Mouse (Mus musculus) limb, embryonic 10.5 days (tissue): ENCODE measurements at regions not wholly inside any gene's neighbourhood (a gene's known extent, or its start where the extent isn't known, plus 50 kb on each side); places are given as distances from the start of the nearest gene placed in this dataset.
"Not testable (repeated sequence)": the region's sequence is repeated elsewhere in the genome, so short reads cannot be mapped to it uniquely, and the experiment has no call there.

ENCODE experiments used
- DNase-seq: peaks from one replicate; pipeline ENCODE4 v3.0.0-alpha.2; 2017; ENCODE audit warnings: low spot score
- H3K27ac ChIP-seq: fragments of 300-500 bp; sonication (generic); 2 replicates; pipeline ENCODE4 v1.5.1; 2016; ENCODE audit warnings: mild to moderate bottlenecking
- H3K27me3 ChIP-seq: fragments of 300-500 bp; sonication (generic); 2 replicates; pipeline ENCODE4 v1.6.1; 2016; ENCODE audit warnings: low read depth, mild to moderate bottlenecking; ENCODE audit not compliant: poor library complexity, severe bottlenecking
- H3K36me3 ChIP-seq: fragments of 300-500 bp; sonication (generic); 2 replicates; pipeline ENCODE4 v1.6.1; 2016; ENCODE audit warnings: mild to moderate bottlenecking, moderate library complexity
- H3K4me1 ChIP-seq: fragments of 300-500 bp; sonication (generic); 2 replicates; pipeline ENCODE4 v1.6.1; 2016
- H3K4me3 ChIP-seq: fragments of 300-500 bp; sonication (generic); 2 replicates; pipeline ENCODE4 v1.5.1; 2016; ENCODE audit warnings: mild to moderate bottlenecking, moderate library complexity
- H3K9me3 ChIP-seq: fragments of 300-500 bp; sonication (generic); replicated peaks from 2 replicates; pipeline ENCODE4 v1.6.1; 2016; ENCODE audit warnings: mild to moderate bottlenecking
- WGBS: fragments of 180-500 bp; shearing (Covaris S2); methylation state at CpG from one replicate; pipeline ENCODE4 v1.1.7; 2016; 5-methylcytosine and 5-hydroxymethylcytosine counted together

DNA sequence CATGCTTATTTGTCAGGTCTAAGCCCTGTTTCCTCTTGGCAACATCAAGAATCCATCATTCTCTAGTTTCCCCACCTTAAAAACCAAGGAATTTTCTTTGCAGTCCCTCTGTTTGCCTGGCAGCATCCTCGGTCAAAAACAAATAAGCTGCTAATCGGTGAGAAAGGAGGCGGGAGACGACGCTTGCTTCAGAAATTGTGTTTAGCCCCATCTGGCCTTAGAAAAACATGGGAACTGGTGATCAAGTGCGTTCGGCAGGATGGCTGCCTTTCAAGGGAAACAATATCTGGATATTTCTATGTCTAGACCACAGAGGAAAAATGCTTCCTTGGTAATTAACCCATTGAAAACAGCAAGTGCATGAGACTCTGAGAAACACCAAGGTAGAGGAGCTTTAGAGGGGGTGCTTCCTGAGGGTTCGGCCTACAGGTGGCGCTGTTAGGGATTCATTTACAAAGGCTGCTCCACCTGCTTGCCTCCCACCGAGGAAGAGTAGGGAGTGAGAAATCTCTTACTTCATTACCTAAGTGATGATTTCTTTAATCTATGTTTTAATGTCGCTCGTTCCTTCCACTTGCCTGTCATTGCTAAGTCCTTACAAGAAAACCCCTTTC lies 174.7 kb upstream of the Col8a1 start:
- no peaks in the 10 kb centered on the region for H3K36me3 ChIP-seq
- no peak overlapping the region for H3K27ac ChIP-seq
- 86% methylated on average over 12 of the region's 12 CpGs for WGBS
- H3K9me3 ChIP-seq: no peaks in the 10 kb centered on the region
- DNase-seq: no peak
- no peaks in the 10 kb centered on the region for H3K27me3 ChIP-seq
- no peak overlapping the region for H3K4me3 ChIP-seq
- no peaks in the 10 kb centered on the region for H3K4me1 ChIP-seq

DNA sequence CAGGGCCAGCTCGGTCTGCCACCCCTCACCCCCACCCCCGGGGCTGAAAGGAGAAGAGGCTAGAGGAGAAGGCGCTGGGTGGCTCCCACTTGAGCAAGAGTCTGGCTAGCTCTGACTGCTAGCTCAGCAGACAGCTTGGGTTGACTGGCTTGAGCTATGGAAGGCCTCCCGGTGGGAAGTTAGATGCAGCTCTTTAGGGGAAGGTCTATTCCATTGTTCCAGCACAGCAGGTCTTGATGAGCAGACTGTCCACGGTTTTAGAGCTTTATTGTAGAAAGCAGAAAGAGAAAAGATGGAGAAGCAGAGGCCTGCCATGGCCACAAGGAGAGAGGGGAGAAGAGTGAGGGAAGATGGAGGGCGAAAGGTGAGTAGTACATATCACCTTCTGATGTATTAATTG lies 190.9 kb upstream of the Col8a1 start:
- Histone ChIP-seq H3K4me1 (no peaks in the 10 kb centered on the region), H3K27me3 (no peaks in the 10 kb centered on the region), H3K4me3 (no peak overlapping the region), H3K27ac (peak overlapping the region; percentile 25; the same call in 1 of the 2 replicates), H3K36me3 (no peaks in the 10 kb centered on the region), H3K9me3 (no peaks in the 10 kb centered on the region)
- no peak for DNase-seq
- 65% methylated on average over 6 of the region's 6 CpGs for WGBS

DNA sequence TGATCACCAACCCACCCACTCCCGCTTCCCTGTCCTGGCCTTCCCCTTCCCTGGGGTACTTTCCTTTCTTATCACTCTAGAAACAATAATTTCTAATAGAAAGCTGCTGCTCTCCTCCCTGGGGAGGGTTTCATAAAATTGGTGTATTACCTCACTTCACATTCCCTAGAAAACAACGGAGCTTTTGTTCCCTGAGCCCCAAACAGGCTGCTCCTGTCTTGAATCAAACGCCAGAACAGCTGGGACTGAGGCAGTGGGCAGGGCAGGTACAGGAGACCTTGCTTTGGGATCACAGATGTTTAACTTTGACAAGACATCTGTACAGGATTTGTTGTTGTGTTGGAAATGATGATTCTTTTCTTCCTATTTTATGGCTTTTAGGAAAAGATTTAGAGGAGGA lies 192.8 kb upstream of the Col8a1 start:
- Histone ChIP-seq H3K27me3 (no peaks in the 10 kb centered on the region), H3K4me1 (no peaks in the 10 kb centered on the region), H3K9me3 (no peaks in the 10 kb centered on the region), H3K4me3 (no peak overlapping the region), H3K36me3 (no peaks in the 10 kb centered on the region), H3K27ac (no peak overlapping the region)
- DNase-seq: no peak
- WGBS: 64% methylated on average over 3 of the region's 3 CpGs

DNA sequence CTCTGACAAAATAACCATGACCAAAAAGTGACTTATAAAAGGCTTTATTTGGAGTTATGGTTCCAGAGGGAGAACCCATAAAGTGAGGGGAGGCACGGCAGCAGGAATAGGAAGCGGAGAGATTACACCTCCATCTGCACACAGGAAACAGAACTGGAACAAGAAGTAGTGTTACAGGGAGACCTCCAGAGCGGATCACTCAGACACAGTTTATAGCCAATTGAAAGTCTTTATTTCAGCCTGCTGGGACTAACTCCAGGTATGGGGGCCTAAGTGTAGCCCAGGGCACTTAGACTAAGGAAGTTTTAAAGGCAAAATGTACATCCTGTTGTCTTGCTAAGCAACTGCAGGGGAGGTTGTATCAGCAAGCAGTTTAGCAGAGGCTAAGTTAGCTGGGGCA lies 195.1 kb upstream of the Col8a1 start:
- no peak for DNase-seq
- WGBS: 77% methylated on average over 3 of the region's 3 CpGs
- no peak overlapping the region for H3K4me3 ChIP-seq

DNA sequence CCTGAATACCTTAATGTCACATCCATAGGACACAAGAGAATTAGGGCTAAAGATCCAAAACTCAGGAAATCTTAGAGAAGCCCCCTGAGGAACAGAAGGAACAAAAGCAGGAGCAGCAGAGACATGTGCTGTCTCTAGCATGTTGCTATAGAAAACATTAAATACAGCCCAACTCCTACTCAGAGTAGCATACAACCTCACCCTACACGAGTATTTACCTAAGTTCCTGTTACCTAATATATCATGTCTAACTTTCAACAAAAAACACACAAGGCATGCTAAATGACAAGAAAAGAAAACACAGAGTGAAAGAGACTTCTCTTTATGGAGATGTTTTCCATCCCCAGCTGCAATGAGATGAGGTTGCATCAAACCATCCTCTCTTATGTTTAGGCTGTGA lies 216.4 kb upstream of the Col8a1 start:
- Histone ChIP-seq H3K27ac (no peak overlapping the region), H3K4me3 (no peak overlapping the region), H3K9me3 (no peaks in the 10 kb centered on the region), H3K27me3 (no peaks in the 10 kb centered on the region), H3K4me1 (no peaks in the 10 kb centered on the region), H3K36me3 (no peaks in the 10 kb centered on the region)
- WGBS: 77% methylated on average over 1 of the region's 1 CpGs
- no peak for DNase-seq

More for the DNA sequence above, 195.1 kb upstream of the Col8a1 start:
- H3K9me3 ChIP-seq: no peaks in the 10 kb centered on the region
- no peaks in the 10 kb centered on the region for H3K27me3 ChIP-seq
- H3K4me1 ChIP-seq: no peaks in the 10 kb centered on the region
- H3K27ac ChIP-seq: no peak overlapping the region
- no peaks in the 10 kb centered on the region for H3K36me3 ChIP-seq

DNA sequence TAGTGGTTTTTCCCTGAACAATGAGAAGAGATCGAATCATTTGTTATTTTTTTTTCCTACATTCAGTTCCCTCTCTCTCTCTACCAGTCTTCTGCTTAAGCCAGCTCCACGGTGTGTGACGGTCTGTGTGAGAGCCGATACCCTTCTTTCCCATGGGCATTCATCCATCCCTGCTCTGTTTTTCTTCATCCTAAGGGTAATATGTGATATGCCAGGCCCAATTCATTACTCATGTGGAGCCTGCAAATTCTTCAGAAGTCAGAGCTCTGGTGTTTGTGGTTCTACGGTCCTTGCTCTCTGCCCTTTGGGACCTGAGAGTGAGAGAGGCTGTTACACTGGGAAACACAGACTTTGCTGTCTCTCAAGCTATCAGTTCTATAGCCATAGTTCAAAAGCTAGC lies 229.6 kb upstream of the Col8a1 start:
- whole genome bisulfite sequencing: 76% methylated on average over 5 of the region's 5 CpGs
- Histone ChIP-seq H3K36me3 (no peaks in the 10 kb centered on the region), H3K27ac (no peak overlapping the region), H3K9me3 (no peaks in the 10 kb centered on the region), H3K4me1 (peaks cover 11% of the 10 kb centered on the region; the same call in 1 of the 2 replicates), H3K27me3 (no peaks in the 10 kb centered on the region), H3K4me3 (no peak overlapping the region)
- no peak for DNase-seq

DNA sequence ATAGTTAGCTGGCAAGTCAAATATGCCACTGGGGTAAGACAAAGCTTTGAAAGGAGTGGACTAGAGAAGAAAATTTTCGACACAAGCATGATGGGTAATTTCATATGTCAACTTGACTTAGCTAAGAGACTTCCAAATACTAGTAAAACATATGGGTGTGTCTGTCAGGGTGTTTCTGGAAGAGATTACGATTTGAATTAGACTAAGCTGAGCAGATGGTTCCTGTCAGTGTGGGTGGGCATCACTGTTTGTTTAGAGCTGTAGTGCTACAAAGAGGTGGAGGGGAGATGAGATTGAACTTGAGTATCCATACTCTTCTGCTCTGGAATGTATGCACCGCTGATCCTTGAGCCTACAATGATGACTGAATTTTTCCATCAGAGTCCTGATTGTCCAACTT lies 251.2 kb upstream of the Col8a1 start:
- 85% methylated on average over 3 of the region's 3 CpGs for WGBS

DNA sequence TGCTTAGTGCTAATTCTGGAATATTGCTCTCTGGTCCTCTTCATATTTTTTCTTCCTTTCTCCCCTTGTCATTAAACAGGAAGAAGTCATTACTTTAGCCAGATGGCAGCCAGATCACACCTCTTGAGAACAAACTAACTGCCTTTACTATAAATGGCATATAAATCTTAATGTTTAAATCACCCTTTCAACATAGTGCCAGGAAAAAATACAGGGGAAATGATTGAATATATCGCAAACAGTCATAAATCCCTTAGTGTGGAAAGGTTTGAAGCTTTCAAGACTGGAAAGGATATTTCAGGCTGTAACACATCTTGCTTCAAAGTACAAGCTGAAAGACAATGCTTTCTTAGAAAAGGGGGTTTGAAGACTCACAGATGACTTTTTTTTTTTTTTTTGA lies 259.0 kb upstream of the Col8a1 start:
- no peaks in the 10 kb centered on the region for H3K36me3 ChIP-seq
- 0 out of 2 replicates have a peak, but pooled peaks cover 3% of the 10 kb centered on the region for H3K27me3 ChIP-seq
- H3K4me1 ChIP-seq: 0 out of 2 replicates have a peak, but pooled peaks cover 5% of the 10 kb centered on the region
- no peaks in the 10 kb centered on the region for H3K9me3 ChIP-seq
- H3K27ac ChIP-seq: no peak overlapping the region
- no peak overlapping the region for H3K4me3 ChIP-seq
- DNase-seq: no peak
- WGBS: 31% methylated on average over 1 of the region's 1 CpGs

More for the DNA sequence above, 251.2 kb upstream of the Col8a1 start:
- H3K4me3 ChIP-seq: no peak overlapping the region
- H3K4me1 ChIP-seq: no peaks in the 10 kb centered on the region
- H3K27ac ChIP-seq: no peak overlapping the region
- H3K9me3 ChIP-seq: no peaks in the 10 kb centered on the region
- no peaks in the 10 kb centered on the region for H3K27me3 ChIP-seq
- no peak for DNase-seq
- no peaks in the 10 kb centered on the region for H3K36me3 ChIP-seq

DNA sequence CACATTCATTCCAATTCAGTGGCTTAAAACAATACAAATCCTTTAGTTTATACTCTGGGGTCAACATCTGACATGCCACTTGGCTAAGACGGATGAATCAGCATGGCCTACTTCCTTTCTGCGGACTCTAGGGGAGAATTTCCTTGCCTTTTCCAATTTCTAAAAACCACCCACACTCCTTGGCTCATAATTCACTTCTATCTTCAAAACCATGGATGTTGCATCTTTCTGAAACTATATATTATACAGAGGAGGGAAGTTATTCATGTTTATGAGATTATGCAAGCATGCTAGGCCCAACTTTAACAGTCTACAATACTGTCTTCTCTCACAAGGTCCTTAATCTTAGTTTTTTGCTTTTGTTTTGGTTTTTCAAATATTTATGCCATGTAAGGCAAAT lies 273.0 kb upstream of the Col8a1 start:
- no peak overlapping the region for H3K27ac ChIP-seq

DNA sequence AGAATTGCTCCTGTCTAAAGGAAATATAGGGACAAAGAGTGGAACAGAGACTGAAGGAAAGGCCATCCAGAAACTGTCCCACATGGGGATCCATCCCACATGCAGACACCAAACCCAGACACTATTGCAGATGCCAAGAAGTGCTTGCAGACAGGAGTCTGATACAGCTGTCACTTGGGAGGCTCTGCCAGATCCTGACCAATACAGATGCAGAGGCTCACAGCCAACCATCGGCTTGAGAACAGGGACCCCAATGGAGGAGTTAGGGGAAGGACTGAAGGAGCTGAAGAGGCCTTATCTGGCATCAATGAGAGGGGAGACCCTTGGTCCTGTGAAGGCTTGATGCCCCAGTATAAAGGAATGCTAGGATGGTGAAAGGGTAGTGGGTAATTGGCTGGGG lies 274.0 kb upstream of the Col8a1 start:
- H3K27ac ChIP-seq, H3K36me3 ChIP-seq, DNase-seq, H3K4me3 ChIP-seq, H3K4me1 ChIP-seq, H3K27me3 ChIP-seq, H3K9me3 ChIP-seq: not testable (repeated sequence)
- 73% methylated on average over 1 of the region's 1 CpGs for WGBS

More for the DNA sequence above, 273.0 kb upstream of the Col8a1 start:
- H3K36me3 ChIP-seq: no peaks in the 10 kb centered on the region
- H3K27me3 ChIP-seq: no peaks in the 10 kb centered on the region
- no peak for DNase-seq
- no peak overlapping the region for H3K4me3 ChIP-seq
- 86% methylated on average over 2 of the region's 2 CpGs for WGBS
- no peaks in the 10 kb centered on the region for H3K9me3 ChIP-seq
- no peaks in the 10 kb centered on the region for H3K4me1 ChIP-seq

DNA sequence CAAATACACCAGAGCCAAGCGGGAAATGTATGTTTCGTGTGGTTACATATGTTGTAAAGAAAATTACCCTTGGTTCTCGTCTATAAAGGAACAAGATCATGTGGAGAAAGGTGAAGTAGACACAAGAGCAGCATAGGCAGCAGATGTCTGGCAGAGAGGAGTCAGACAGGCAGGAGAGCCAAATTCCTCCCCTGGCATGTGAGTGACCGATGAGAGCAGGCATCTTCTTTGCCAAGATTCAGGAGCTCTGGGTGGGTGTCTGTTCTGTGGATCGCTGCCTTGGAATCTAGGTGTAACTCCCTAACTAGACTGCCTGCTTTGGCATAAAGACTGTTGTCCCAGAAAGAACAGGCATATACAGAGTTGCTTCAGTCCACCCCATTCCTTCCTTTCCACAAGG lies 275.1 kb upstream of the Col8a1 start:
- DNase-seq: no peak
- Histone ChIP-seq H3K4me1 (no peaks in the 10 kb centered on the region), H3K36me3 (no peaks in the 10 kb centered on the region), H3K4me3 (no peak overlapping the region), H3K9me3 (no peaks in the 10 kb centered on the region), H3K27me3 (no peaks in the 10 kb centered on the region), H3K27ac (no peak overlapping the region)
- WGBS: 84% methylated on average over 5 of the region's 5 CpGs

DNA sequence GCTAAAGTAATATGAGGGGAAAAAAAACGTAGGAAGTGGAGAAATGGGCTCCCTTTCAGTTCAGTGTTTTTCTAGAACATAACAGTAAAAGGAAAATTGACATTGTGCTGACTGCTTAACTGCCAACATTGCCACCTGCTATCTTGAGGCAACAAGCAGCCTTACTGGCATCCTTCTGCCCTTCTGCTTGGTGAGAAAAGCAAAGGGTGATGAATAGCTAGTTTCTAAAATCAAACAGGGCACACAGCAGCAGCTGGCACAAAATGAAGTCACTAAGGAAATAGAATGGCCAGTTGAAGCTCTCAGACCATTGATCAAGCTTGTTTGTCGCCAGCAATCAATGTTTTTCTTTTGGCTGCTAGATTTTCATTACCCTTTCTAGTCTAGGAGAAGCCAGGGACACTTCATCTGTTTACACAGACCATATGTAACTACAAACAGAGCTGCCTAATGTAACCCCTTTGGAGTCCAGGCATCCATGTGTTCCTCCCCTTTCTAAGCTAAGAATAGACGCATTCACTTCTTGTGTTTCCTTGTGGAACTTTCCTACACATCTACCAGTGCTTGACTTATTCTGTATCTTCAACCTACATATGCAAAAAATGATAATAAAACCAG lies 314.2 kb upstream of the Col8a1 start:
- WGBS: 76% methylated on average over 3 of the region's 3 CpGs
- Histone ChIP-seq H3K4me1 (no peaks in the 10 kb centered on the region), H3K9me3 (no peaks in the 10 kb centered on the region), H3K27me3 (no peaks in the 10 kb centered on the region), H3K36me3 (no peaks in the 10 kb centered on the region), H3K27ac (no peak overlapping the region), H3K4me3 (no peak overlapping the region)
- no peak for DNase-seq

DNA sequence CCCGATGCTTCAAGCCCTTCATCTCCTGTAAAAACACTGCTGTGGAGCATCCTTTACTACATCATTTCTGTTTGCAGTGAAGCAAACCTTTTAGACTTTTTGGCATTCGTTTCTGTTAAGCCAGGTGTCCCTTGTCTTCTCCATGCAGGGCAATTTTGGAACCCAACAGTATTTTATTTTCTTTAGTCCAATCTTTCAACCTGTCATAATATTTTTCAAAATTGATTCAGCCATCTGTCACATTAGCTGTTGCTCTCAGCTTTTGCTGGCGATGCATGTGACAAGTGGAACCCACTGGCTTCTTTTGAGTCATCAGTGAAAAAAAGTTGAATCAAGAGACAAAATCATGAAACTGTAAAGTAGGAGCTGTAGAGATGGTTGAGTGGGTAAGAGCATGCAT lies 317.9 kb upstream of the Col8a1 start:
- 90% methylated on average over 3 of the region's 3 CpGs for WGBS
- no peak overlapping the region for H3K4me3 ChIP-seq
- H3K27me3 ChIP-seq: no peaks in the 10 kb centered on the region
- no peaks in the 10 kb centered on the region for H3K4me1 ChIP-seq
- DNase-seq: no peak
- no peaks in the 10 kb centered on the region for H3K36me3 ChIP-seq
- no peak overlapping the region for H3K27ac ChIP-seq
- H3K9me3 ChIP-seq: no peaks in the 10 kb centered on the region

DNA sequence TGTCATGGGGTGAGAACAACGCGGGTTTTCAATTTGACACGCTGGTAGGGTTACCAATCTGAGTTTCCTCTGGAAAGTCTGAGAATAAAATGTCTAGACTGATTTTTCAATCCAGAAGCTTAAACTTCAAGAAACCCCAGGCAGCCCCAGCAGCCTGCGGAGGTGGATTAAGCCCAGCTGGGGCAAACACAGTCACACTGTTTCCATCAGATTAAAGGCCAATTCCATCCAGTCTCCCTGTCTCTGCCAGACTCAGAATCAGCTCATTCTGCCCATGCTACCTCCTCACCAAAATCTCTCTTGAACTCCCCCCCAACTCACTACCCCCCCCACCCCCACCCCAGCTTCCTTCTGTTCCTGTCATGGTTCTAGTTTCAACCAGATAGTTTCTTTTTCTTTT lies 307.9 kb upstream of the Dcbld2 start:
- Histone ChIP-seq H3K9me3 (no peaks in the 10 kb centered on the region), H3K27me3 (no peaks in the 10 kb centered on the region), H3K36me3 (no peaks in the 10 kb centered on the region), H3K4me1 (no peaks in the 10 kb centered on the region), H3K27ac (no peak overlapping the region), H3K4me3 (no peak overlapping the region)
- WGBS: 84% methylated on average over 4 of the region's 4 CpGs
- no peak for DNase-seq
